Mouse (Mus musculus) stomach, postnatal 0 days (tissue): ENCODE measurements around the gene Zfp536.

ENCODE experiments used
- CTCF ChIP-seq: IDR thresholded peaks from 2 replicates; pipeline ENCODE4 v1.5.1; 2016; ENCODE audit warnings: antibody characterized with exemption, low read depth, mild to moderate bottlenecking, moderate library complexity
- EP300 ChIP-seq: optimal IDR thresholded peaks from 2 replicates; pipeline ENCODE3; 2016; ENCODE audit warnings: antibody characterized with exemption

DNA sequence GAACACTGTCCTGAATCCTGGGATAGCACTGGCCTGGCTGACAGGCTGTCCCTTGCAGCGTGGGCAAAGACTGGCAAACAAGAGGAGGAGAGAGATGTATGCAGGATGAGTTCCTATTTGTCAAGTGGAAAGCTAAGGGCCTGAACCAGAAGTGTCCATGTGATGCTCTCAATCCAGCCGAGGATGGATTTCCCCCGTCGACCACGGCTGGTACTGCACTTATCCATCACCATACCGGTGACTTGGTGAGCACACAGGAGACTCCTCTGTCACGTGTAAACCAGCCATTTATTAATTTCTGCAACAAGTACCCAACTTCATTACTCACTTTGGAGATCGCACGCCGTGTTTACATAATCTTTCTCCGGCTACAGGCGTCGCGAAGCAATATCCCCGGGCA is 224.6 kb downstream of the Zfp536 start:
- peak; percentile 33 for TF ChIP-seq CTCF
- no peak for TF ChIP-seq EP300
